Mouse (Mus musculus) thymus, postnatal 10 days (tissue): ENCODE results near the gene Rgl2.
A peak's percentile ranks its signal among the peaks of the same experiment; 100 is the strongest.

Experiments used
- DNase-seq, 2 experiments: peaks; one replicate each; pipeline ENCODE4 v3.0.0; 2021; ENCODE audit warnings: low spot score in 2 of 2

The Rgl2 gene

GRCm38 (mm10) chr17:33968489-33968888, 39.1 kb downstream of the Rgl2 start:
- DNase-seq = peak in 1 of 2 experiments; percentile 72

- peak in 1 of 2 experiments; percentile 83 for DNase-seq
These were observed 39.6 kb downstream of the Rgl2 start for GRCm38 (mm10) chr17:33968927-33969326.

DNA sequence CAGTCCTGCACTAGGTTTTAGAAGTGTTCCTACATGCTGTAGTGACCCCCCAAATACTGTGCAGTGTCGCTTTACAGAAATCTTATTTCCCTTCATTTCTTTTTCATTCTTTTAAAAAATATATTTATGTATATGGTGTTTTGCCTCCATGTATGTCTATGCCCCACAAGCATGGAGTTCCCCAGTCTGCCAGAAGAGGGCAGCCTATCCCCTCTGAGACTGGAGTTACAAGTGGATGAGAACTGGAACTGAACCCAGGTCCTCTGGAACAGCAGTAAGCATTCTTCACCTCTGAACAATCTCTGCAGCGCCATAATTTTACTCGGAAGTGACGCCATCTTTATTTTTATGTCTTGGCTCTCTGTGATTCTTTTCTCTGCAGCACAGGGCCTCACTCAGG, 40.1 kb downstream of the Rgl2 start:
- no peak for DNase-seq

GRCm38 (mm10) chr17:33972691-33973090, 43.3 kb downstream of the Rgl2 start:
- no peak for DNase-seq

DNA sequence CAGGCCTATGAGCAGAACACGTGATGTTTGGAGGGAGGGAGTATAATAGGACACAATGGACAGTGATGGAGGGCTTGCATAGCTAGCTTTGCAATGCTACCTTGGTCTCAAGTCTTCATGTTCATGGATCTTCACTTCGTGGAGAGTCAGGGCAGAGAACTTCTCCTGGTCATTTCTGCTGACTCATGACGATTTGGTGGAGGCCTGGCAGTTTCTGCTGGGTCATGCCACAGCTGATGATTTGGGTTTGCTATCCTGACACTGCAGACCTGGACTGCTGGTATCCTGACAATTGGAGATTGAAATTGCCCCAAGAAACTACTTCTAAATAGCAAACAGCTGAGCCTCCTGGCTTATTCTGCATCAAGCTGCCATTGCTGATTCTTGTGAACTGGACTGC, 44.2 kb downstream of the Rgl2 start:
- no peak for DNase-seq

DNA sequence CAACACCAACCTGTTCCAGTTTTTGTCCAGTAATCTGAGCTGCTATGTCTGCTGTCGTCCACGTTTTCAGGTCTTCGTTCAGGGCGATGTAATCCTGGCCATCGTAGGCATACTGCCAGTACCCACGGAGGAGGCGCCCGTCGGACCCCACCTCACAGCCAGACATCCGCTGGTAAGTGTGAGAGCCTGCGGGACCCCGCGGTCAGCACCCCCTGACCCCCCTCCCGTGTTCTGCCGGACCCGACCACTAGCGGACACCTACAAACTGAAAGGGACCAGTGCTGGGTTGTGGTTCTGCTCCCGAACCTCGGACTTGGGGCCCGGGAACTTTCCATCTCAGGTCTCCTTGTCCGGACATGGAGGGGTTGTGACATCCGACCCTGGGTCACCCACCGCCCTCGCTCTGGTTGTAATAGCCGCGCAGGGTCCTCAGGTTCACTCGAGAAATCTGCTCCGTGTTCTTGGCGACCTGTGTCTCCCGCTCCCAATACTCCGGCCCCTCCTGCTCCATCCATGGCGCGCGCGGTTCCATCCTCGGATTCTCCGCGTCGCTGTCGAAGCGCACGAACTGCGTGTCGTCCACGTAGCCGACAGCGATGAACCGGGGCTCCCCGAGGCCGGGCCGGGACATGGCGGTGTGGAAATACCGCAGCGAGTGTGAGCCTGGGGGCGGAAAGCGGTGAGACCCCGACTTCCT, 48.7 kb downstream of the Rgl2 start:
- DNase-seq = no peak

DNA sequence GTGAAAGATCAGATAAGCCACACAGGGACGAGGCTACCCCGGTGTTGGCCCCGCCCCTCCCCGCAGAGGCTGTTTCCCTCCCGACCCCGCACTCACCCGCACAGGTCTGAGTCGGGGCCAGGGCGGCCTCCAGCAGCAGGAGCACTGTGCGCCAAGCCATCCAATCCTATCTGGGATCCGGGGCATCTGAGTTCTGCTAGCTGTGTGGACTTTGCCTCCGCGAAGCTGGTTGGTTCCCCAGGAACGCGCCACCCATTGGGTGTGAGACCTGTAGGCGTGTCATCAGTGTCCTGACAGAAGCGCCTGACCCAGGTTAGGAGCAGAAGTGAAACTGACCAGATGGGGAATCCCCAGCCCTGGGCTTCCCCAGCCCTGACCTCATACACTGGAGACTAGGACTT, 49.3 kb downstream of the Rgl2 start:
- DNase-seq = no peak

GRCm38 (mm10) chr17:33979512-33980050, 50.2 kb downstream of the Rgl2 start:
- DNase-seq = no peak

DNA sequence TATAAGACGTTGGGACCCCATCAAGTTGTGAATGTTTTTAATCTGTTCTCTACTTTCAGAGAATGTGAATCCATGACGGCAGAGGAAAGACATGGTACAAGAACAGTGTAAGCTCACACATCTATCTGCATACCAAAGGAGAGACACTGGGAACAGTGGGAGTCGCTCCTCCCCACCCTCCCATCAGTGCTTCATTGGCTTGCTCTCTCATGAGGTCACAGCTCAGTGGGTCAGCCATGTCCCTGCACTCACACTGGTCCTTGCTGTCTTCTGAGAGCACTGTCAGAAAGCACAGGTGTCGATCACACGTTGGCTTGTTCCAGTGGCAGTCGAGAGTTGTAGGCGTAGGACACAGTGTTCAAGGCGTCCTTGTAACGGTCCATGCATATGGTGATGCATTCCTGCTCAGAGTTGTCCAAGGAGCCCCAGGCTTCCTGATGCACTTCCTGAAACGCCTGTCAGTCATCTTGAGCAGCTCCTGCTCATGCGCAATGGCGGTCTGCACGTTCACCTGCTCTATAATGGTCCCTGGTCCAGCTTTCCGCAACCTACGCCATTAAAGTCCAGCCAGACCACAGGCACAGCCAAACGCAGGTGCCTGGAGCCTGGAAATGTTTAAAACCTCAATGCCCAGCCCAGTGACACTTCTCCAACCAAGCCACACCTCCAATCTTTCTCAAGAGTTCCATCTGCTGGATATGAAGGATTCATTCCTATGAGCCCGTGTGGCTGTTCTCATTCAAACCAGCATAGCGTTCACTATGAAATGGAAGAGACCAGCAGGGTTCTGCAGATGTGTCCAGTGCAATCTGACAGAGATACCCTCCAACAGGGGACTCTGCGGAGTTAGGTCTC, 51.1 kb downstream of the Rgl2 start:
- DNase-seq = no peak

GRCm38 (mm10) chr17:33981192-33981909, 52.0 kb downstream of the Rgl2 start:
- peak; percentile 83 for DNase-seq

DNA sequence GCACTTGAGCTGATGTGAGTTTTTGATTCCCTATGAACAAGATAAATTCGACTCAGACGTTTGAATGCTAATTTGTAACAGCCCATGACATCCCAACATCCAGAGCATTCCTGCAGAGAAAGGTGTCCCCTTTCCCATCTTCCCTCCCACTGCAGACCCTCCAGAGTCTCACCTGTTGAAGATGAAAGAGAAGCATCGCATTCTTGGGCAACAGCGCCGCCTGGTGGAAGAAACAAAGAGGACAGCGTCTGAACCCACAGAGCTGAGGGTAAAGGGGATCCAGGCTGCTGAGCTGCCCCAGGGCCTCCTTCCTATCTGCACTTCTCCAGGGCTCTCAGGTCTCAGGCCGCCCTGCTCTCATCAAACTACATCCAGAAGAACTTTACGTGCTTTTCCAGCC, 52.8 kb downstream of the Rgl2 start:
- peak; percentile 56 to 81 for DNase-seq
